Mouse (Mus musculus) embryonic facial prominence, embryonic 11.5 days (tissue): ENCODE measurements around the gene Slc29a1. TPM values are rescaled to one million over a fixed set of nuclear protein-coding genes. Genes with fewer than 3 reads are reported as not detected.

Source experiments
- ATAC-seq: fragments of 200-750 bp; cut with Nextera tagmentation; replicated peaks from 2 replicates; pipeline ENCODE4 v1.8.0; 2017; ENCODE audit warnings: low read depth; ENCODE audit not compliant: insufficient number of reproducible peaks, low FRiP score, low TSS enrichment
- DNase-seq: peaks from one replicate; pipeline ENCODE4 v3.0.0-alpha.2; 2015; ENCODE audit warnings: low spot score
- H3K27ac ChIP-seq: fragments of 300-500 bp; sonication (generic); replicated peaks from 2 replicates; pipeline ENCODE4 v1.5.1; 2014; ENCODE audit warnings: mild to moderate bottlenecking, low read depth, low read length, control low read depth
- H3K27me3 ChIP-seq: fragments of 300-500 bp; sonication (generic); 2 replicates; pipeline ENCODE4 v1.6.1; 2014; ENCODE audit warnings: mild to moderate bottlenecking, low read length, moderate library complexity, mixed read lengths; ENCODE audit not compliant: control insufficient read depth, insufficient read depth
- H3K36me3 ChIP-seq: fragments of 300-500 bp; sonication (generic); replicated peaks from 2 replicates; pipeline ENCODE4 v1.6.1; 2014; ENCODE audit warnings: low read depth, mild to moderate bottlenecking, low read length, moderate library complexity, mixed read lengths; ENCODE audit not compliant: control insufficient read depth, insufficient read depth
- H3K4me1 ChIP-seq: fragments of 300-500 bp; sonication (generic); 2 replicates; pipeline ENCODE4 v1.6.1; 2014; ENCODE audit warnings: low read length, mixed read lengths; ENCODE audit not compliant: control insufficient read depth, insufficient read depth
- H3K4me2 ChIP-seq: fragments of 300-500 bp; sonication (generic); 2 replicates; pipeline ENCODE4 v1.6.1; 2014; ENCODE audit warnings: low read depth, mild to moderate bottlenecking, control low read depth, low read length, moderate library complexity
- H3K4me3 ChIP-seq: fragments of 300-500 bp; sonication (generic); 2 replicates; pipeline ENCODE4 v1.5.1; 2014; ENCODE audit warnings: low read depth, low read length, control low read depth
- H3K9ac ChIP-seq: fragments of 300-500 bp; sonication (generic); replicated peaks from 2 replicates; pipeline ENCODE4 v1.6.1; 2014; ENCODE audit warnings: mild to moderate bottlenecking, control low read depth, low read length
- H3K9me3 ChIP-seq: fragments of 300-500 bp; sonication (generic); replicated peaks from 2 replicates; pipeline ENCODE4 v1.6.1; 2016; ENCODE audit warnings: mild to moderate bottlenecking, low read length, inconsistent platforms, mixed read lengths; ENCODE audit not compliant: control insufficient read depth
- WGBS: fragments of 180-500 bp; shearing (Covaris S2); extraction: QIAGEN DNeasy Blood & Tissue Kit; methylation state at CpG from one replicate; pipeline ENCODE4 v1.1.7; 2014; 5-methylcytosine and 5-hydroxymethylcytosine counted together
- polyA plus RNA-seq: library from polyadenylated mRNA; unstranded; fragments of >200 nt; fragmentation: Nextera tagmentation; extraction: Ambion mirVana; gene quantifications from 2 replicates; pipeline ENCODE4 v1.2.1, GENCODE M21; 2014

Gene Slc29a1
- polyA plus RNA-seq, 1 experiment from 2014 or later, result 52.5 TPM

DNA sequence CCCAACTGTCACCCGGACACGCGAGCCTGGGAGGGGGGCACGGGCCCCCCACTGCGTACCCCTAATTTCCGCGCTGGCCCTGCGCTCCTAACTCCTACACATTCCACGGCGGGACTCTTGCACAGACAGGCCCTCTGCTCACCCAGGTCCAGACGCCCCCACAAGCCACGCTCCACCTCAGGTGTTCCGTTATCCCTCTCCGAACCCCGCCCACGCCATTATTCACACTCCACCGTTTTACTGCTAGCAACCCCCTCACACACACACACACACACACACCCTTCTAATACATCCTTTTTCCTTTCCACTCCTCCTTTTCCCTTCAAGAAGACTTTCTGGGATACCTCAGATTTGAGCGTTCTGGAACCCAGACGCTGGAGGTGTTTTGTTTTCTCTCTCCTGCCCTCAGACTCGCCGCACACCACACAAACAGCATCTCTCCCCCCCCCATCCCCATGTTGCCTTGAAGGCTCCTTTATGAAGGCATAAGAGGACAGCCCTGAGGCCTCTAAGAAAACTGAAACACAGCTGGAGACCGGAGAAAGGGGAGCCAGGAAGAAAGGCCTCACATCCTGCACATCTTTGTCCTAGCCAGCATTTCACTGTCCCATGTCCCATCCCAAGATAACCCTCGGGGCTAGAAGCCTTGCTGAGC is 3.5 kb downstream of the Slc29a1 start:
- 3% methylated on average over 23 of the region's 23 CpGs for WGBS
- Histone ChIP-seq H3K27ac (no peak overlapping the region), H3K36me3 (no peaks in the 10 kb centered on the region), H3K9ac (peak overlapping the region; percentile 56), H3K4me1 (peaks cover 15% of the 10 kb centered on the region), H3K27me3 (peaks cover 6% of the 10 kb centered on the region), H3K4me2 (peak overlapping the region; percentile 93), H3K9me3 (no peaks in the 10 kb centered on the region), H3K4me3 (peak overlapping the region; percentile 47)
- DNase-seq (no peak), ATAC-seq (no peak)

DNA sequence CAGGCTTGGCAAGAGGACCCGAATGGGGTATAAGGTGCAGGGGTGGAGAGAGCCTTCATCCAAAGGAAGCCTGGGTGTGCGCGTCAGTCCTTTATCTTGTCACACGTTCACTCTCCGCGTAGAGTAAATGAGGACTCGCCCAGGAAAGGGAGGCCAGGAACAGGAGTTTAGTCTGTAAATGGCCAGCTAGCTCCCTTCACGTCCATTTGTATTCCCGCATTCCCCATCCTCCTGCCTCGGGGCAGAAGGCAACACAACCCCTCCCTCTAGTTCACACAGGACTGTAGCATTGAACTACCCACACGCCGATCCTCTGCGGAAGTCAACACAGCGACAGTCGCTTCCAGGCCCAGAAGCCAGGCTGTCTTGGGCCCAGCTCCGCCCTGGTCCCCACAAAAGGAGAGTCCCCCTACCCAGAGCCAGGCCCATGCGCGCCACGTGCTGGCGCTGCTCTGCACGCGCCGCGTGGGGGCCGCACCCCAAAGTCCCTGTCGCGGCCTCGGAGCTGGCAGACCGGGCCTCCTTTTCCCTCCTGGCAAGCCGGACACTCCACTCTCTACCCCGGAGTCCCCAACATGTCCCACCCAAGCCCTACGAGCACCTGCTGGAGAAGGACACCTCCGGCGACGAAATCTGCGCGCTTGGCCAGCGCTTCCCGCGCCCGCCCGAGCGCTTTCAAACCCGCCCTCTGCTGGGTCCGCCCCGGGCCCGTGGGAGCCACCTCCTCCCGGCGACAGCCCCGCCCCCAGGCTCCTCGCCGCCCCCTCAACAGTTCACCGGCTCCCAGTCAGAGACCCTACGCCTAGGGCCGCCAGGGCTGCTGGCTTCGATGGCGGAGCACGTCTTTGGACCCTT is 4.3 kb downstream of the Slc29a1 start:
- H3K27me3 ChIP-seq, result peaks cover 6% of the 10 kb centered on the region

DNA sequence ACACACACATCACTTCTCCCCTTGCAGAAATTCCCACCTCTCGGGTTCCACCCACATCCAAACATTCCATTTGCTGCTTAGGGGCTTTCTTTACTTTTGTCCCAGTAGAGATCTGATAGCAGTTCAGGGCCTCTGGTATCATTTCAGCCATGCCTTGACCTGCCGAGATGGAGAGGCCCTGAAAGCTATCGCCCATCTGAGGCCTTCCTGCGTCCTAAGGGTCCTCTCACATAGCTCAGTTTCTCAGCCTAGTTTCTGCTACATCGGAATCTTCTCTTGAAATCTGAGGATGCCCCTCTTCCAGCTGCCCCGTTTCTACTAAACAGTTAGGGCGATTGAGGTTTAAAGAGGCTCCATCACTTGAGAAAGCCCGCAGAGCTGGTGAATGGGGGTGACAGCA is 5.2 kb downstream of the Slc29a1 start:
- Histone ChIP-seq H3K36me3 (no peaks in the 10 kb centered on the region), H3K27me3 (peaks cover 6% of the 10 kb centered on the region), H3K9me3 (no peaks in the 10 kb centered on the region), H3K4me1 (peaks cover 14% of the 10 kb centered on the region), H3K4me2 (peak overlapping the region; percentile 93), H3K27ac (no peak overlapping the region), H3K4me3 (peak overlapping the region; percentile 47; the same call in 1 of the 2 replicates), H3K9ac (no peak overlapping the region)
- DNase-seq (no peak), ATAC-seq (no peak)
- WGBS, result 34% methylated on average over 8 of the region's 8 CpGs

More for the DNA sequence above, 4.3 kb downstream of the Slc29a1 start:
- H3K9ac ChIP-seq, result peak overlapping the region; percentile 56
- peaks cover 18% of the 10 kb centered on the region for H3K4me1 ChIP-seq
- peak; percentile 54 for ATAC-seq
- no peaks in the 10 kb centered on the region for H3K36me3 ChIP-seq
- peak; percentile 78 for DNase-seq
- H3K27ac ChIP-seq, result no peak overlapping the region
- peak overlapping the region; percentile 93 for H3K4me2 ChIP-seq
- WGBS, result under 1% methylated on average over 58 of the region's 58 CpGs
- H3K9me3 ChIP-seq, result no peaks in the 10 kb centered on the region
- H3K4me3 ChIP-seq, result peak overlapping the region; percentile 47

DNA sequence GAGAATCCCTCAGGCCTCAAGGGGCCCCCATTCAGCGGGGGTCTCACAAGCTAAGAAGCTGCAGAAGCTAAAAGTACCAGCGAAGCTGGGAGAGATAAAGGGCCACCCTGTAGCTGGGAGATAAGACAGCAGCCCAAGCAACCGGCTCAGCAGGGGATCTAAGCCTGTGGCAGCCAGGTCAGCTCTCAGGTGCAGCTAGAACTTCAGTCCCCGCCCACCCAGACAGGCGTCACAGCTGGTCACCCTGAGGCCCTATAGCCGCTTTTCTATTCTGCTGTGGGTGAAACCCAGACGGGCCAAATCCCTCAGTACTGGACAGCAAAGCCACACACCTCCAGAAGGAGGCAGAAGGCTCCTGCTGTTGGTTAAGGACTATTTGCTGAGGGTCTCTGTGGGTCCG is 5.9 kb downstream of the Slc29a1 start:
- no peak overlapping the region for H3K9ac ChIP-seq

DNA sequence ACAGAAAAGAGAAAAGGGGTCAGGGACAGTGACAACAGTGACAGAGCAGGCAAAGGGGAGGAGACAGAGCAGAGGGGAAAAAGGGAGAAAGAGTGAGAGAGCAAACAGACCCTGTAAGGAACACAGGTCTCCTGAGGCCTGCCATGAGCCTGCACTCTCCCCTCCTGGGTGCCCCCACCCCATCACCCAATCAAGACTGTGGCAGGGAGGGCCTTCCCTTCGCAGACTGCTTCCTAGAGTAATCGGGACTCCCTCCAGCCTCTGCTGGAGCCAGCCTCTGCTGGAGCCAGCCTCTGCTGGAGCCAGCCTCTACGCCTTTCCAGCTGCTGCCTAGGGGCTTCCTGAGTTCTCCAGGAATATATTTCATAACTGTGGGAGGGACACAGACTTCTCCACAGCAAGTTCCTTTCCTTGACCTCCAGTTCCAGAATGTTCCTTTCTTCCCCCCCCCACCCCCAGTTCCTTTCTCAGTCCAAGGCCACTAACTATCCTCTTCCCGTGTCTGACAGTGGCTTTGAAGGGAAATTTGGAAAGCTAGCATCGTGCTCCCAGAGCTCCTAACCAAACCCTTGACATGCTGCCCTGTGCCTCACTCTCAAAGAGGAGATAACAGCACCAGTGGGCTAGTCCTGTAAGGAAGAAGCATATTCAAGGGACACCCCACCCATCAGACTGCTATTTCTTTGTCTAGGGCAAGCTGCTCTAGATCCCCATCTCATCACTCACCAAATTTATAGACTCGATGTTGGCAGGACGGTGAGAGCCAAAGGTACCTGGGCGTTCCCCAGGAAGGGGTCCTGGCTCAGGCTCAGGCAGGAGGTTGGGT is 6.6 kb downstream of the Slc29a1 start:
- Histone ChIP-seq H3K27me3 (peaks cover 6% of the 10 kb centered on the region), H3K9ac (peak overlapping the region; percentile 34; the same call in 1 of the 2 replicates), H3K4me1 (peaks cover 14% of the 10 kb centered on the region), H3K4me3 (no peak overlapping the region), H3K27ac (no peak overlapping the region), H3K9me3 (no peaks in the 10 kb centered on the region), H3K36me3 (no peaks in the 10 kb centered on the region), H3K4me2 (peak overlapping the region; percentile 7; the same call in 1 of the 2 replicates)
- DNase-seq (no peak), ATAC-seq (no peak)
- 56% methylated on average over 8 of the region's 8 CpGs for WGBS

More for the DNA sequence above, 5.9 kb downstream of the Slc29a1 start:
- DNase-seq, result no peak
- 32% methylated on average over 8 of the region's 8 CpGs for WGBS
- no peaks in the 10 kb centered on the region for H3K36me3 ChIP-seq
- H3K27me3 ChIP-seq, result peaks cover 6% of the 10 kb centered on the region
- 0 out of 2 replicates have a peak overlapping the region, but pooled peaks have one; percentile 10 for H3K4me2 ChIP-seq
- H3K4me3 ChIP-seq, result no peak overlapping the region; the same call in 1 of the 2 replicates
- no peak overlapping the region for H3K27ac ChIP-seq
- ATAC-seq, result no peak
- peaks cover 14% of the 10 kb centered on the region for H3K4me1 ChIP-seq
- no peaks in the 10 kb centered on the region for H3K9me3 ChIP-seq

DNA sequence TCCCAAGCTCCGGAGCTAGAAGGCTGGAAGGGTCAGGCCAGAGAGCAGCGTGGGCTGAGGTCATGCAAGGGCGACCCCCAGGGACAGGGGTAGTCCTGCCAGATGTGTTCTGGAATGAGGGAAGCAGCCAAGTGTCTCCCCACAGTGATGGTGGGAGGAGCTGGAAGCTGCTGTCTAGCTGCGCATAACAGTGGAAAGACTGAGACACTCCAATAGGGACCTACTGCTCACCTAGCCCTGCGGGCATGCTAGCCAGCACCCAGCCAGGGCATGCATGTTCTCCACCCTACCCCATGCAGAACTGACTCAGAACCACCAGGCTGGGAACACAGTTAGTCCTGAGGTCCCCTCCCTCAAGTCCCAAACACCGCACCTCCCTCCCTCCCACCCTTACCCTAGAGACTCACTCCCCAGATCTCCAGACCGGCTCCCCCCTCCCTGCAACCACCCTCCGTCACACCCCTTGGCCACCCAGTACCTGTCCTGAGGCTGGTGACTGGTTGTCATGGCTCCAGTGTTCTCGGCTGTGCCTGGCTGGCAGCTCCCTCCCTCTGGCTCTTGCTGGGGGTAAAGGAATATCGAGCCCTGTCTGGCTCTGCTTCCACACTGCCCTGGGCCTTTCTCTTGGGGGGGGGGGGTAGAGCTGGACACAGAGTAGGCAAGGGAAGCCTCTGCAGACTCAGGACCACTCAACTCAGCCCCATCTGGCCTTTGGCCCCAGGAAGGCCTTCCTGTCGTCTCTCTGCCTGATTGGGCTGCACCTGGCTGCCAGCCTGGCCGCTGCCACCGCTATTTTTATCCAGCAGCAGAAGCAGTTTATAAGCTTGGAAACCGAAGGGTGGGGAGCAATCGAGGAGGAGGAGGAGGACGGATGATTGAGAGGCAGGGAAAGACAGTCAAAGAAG is 7.5 kb downstream of the Slc29a1 start:
- H3K27ac ChIP-seq, result no peak overlapping the region
- H3K9me3 ChIP-seq, result no peaks in the 10 kb centered on the region
- WGBS, result 39% methylated on average over 16 of the region's 16 CpGs
- no peak overlapping the region for H3K4me2 ChIP-seq
- no peak for DNase-seq
- no peaks in the 10 kb centered on the region for H3K36me3 ChIP-seq
- H3K4me3 ChIP-seq, result no peak overlapping the region
- peaks cover 14% of the 10 kb centered on the region for H3K4me1 ChIP-seq
- peaks cover 6% of the 10 kb centered on the region for H3K27me3 ChIP-seq
- H3K9ac ChIP-seq, result peak overlapping the region; percentile 34
- no peak for ATAC-seq

DNA sequence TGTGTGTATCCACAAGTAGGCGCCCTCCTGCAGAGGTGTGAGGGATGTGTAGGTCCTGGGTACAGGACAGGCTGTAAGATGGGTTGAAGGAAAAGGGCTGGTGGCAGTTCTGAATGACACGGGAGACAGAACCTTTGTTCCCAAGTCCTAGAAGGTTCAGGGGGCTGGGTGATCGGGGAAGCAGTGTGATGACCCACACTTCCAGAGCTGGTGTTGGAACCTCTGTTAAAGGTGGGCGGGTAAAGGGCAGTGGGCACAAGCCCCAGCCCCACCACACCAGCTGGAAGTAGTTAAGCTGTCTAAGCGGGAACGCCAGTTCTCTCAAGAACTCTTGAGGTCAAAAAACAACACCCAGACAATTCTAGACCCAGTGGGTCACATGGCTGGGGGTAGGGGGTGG is 9.0 kb downstream of the Slc29a1 start:
- 60% methylated on average over 6 of the region's 6 CpGs for WGBS
- Histone ChIP-seq H3K36me3 (no peaks in the 10 kb centered on the region), H3K4me2 (no peak overlapping the region), H3K9me3 (no peaks in the 10 kb centered on the region), H3K27me3 (peaks cover 6% of the 10 kb centered on the region), H3K4me3 (no peak overlapping the region), H3K27ac (no peak overlapping the region), H3K4me1 (peaks cover 12% of the 10 kb centered on the region), H3K9ac (no peak overlapping the region)
- DNase-seq, result no peak
- no peak for ATAC-seq
